Mouse (Mus musculus) MEL (cell line): ENCODE results near the gene Ncln.

Source experiments
- CTCF ChIP-seq, 3 experiments: IDR thresholded peaks in 2 of 3; conservative IDR thresholded peaks in 1 of 3; 2 replicates each; pipeline ENCODE4 v1.5.1; 2011 to 2012; ENCODE audit warnings: low read length in 3 of 3, low read depth in 2 of 3, mild to moderate bottlenecking in 2 of 3, improper control_type of control experiment in 1 of 3, inconsistent platforms in 1 of 3, mixed read lengths in 1 of 3, moderate library complexity in 1 of 3; ENCODE audit not compliant: control insufficient read depth in 1 of 3, insufficient read depth in 1 of 3, poor library complexity in 1 of 3, severe bottlenecking in 1 of 3
- E2F4 ChIP-seq: IDR thresholded peaks from 2 replicates; pipeline ENCODE4 v1.6.1; 2011; ENCODE audit warnings: low read depth, low read length, improper control_type of control experiment, borderline replicate concordance
- EP300 ChIP-seq, 2 experiments: IDR thresholded peaks; 2 replicates each; pipeline ENCODE4 v1.6.1; 2011; ENCODE audit warnings: improper control_type of control experiment in 2 of 2, low read length in 2 of 2, low read depth in 1 of 2, mild to moderate bottlenecking in 1 of 2
- GATA1 ChIP-seq: IDR thresholded peaks from 2 replicates; pipeline ENCODE4 v1.6.1; 2011; ENCODE audit warnings: low read depth, low read length, improper control_type of control experiment
- HCFC1 ChIP-seq: IDR thresholded peaks from 2 replicates; pipeline ENCODE4 v1.6.1; 2012; ENCODE audit warnings: low read depth, mild to moderate bottlenecking, inconsistent platforms, low read length, improper control_type of control experiment, moderate library complexity
- KAT2A ChIP-seq: conservative IDR thresholded peaks from 2 replicates; pipeline ENCODE4 v1.6.1; 2012; ENCODE audit warnings: low read depth, low read length, improper control_type of control experiment, inconsistent platforms
- MAFK ChIP-seq: IDR thresholded peaks from 2 replicates; pipeline ENCODE4 v1.6.1; 2011; ENCODE audit warnings: low read depth, mild to moderate bottlenecking, low read length, improper control_type of control experiment, borderline replicate concordance
- MAZ ChIP-seq: IDR thresholded peaks from 2 replicates; pipeline ENCODE4 v1.6.1; 2012; ENCODE audit warnings: low read depth, mild to moderate bottlenecking, inconsistent platforms, low read length, improper control_type of control experiment
- POLR2A ChIP-seq, 2 experiments: IDR thresholded peaks; 2 replicates each; pipeline ENCODE4 v1.6.1; 2011 to 2012; ENCODE audit warnings: low read length in 2 of 2, mild to moderate bottlenecking in 2 of 2, control low read depth in 1 of 2, improper control_type of control experiment in 1 of 2, low read depth in 1 of 2, moderate library complexity in 1 of 2; ENCODE audit not compliant: control insufficient read depth in 1 of 2, insufficient read depth in 1 of 2, poor library complexity in 1 of 2
- POLR2AphosphoS2 ChIP-seq: IDR thresholded peaks from 2 replicates; pipeline ENCODE4 v1.6.1; 2011; ENCODE audit warnings: low read length, improper control_type of control experiment
- RCOR1 ChIP-seq: IDR thresholded peaks from 2 replicates; pipeline ENCODE4 v1.6.1; 2012; ENCODE audit warnings: low read depth, mild to moderate bottlenecking, inconsistent platforms, low read length, improper control_type of control experiment
- USF1 ChIP-seq: IDR thresholded peaks from 2 replicates; pipeline ENCODE4 v1.6.1; 2014; ENCODE audit warnings: low read depth, mild to moderate bottlenecking, inconsistent platforms, low read length, improper control_type of control experiment, moderate library complexity
- ZNF384 ChIP-seq: IDR thresholded peaks from 2 replicates; pipeline ENCODE4 v1.6.1; 2012; ENCODE audit warnings: low read depth, mild to moderate bottlenecking, inconsistent platforms, low read length, improper control_type of control experiment

DNA sequence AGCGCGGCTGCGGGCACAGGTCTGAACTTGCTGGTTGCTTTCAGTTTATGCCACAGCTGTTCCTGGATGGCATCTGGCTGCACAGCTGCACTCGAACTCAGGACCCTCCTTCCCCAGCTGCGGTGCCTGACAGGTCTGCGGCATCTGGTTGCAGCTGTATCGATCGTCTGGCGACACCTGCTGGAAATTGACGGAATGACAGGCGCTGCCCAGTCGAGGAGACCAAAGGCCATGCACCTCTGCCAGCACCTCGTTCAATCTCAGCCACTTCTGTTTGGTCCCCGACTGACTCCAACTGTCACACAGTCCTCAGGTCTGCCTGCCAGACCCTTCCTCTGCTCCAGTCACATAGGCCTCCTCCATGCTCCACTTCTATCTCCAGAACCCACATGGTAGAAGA is 30.6 kb upstream of the Ncln start:
- peak; percentile 96 to 100 (median 97) for TF ChIP-seq CTCF (IDR thresholded peaks at IDR 0.05 in 2 of 3, conservative IDR thresholded peaks at IDR 0.05 in 1 of 3; ENCODE audit: control insufficient read depth in 1 of 3, insufficient read depth in 1 of 3, low read depth in 2 of 3, low read length in 3 of 3, poor library complexity in 1 of 3, severe bottlenecking in 1 of 3)
- TF ChIP-seq GATA1 = no peak
- no peak for TF ChIP-seq RCOR1
- no peak for TF ChIP-seq E2F4
- TF ChIP-seq POLR2AphosphoS2 = no peak
- TF ChIP-seq EP300 (IDR thresholded peaks at IDR 0.05; ENCODE audit: low read depth in 1 of 2, low read length in 2 of 2) = no peak
- no peak for TF ChIP-seq HCFC1
- no peak for TF ChIP-seq KAT2A
- no peak for TF ChIP-seq ZNF384
- TF ChIP-seq USF1 = no peak
- TF ChIP-seq MAFK = no peak
- TF ChIP-seq MAZ = no peak
- TF ChIP-seq POLR2A (IDR thresholded peaks at IDR 0.05; ENCODE audit: control insufficient read depth in 1 of 2, insufficient read depth in 1 of 2, low read depth in 1 of 2, low read length in 2 of 2, poor library complexity in 1 of 2) = no peak
